Mouse (Mus musculus) midbrain, embryonic 16.5 days (tissue): ENCODE data around the gene Slc35c2. TPM values are rescaled to one million over a fixed set of nuclear protein-coding genes. Genes with fewer than 3 reads are reported as not detected.

Experiments
- ATAC-seq: fragments of 200-750 bp; cut with Nextera tagmentation; 2 replicates; pipeline ENCODE4 v1.8.0; 2017; ENCODE audit warnings: moderate TSS enrichment
- H3K27ac ChIP-seq: fragments of 300-500 bp; sonication (generic); 2 replicates; pipeline ENCODE4 v1.5.1; 2014; ENCODE audit warnings: mild to moderate bottlenecking, low read length, mixed read lengths
- H3K27me3 ChIP-seq: fragments of 300-500 bp; sonication (generic); 2 replicates; pipeline ENCODE4 v1.6.1; 2014; ENCODE audit warnings: low read depth, low read length, mixed read lengths; ENCODE audit not compliant: control insufficient read depth, insufficient read depth
- H3K36me3 ChIP-seq: fragments of 300-500 bp; sonication (generic); 2 replicates; pipeline ENCODE4 v1.6.1; 2014; ENCODE audit warnings: mild to moderate bottlenecking, low read length, moderate library complexity, mixed read lengths; ENCODE audit not compliant: control insufficient read depth, insufficient read depth
- H3K4me1 ChIP-seq: fragments of 300-500 bp; sonication (generic); 2 replicates; pipeline ENCODE4 v1.6.1; 2014; ENCODE audit warnings: mild to moderate bottlenecking, low read length, mixed read lengths; ENCODE audit not compliant: control insufficient read depth, insufficient read depth
- H3K4me2 ChIP-seq: fragments of 300-500 bp; sonication (generic); 2 replicates; pipeline ENCODE4 v1.6.1; 2014; ENCODE audit warnings: mild to moderate bottlenecking, low read length, mixed read lengths
- H3K4me3 ChIP-seq: fragments of 300-500 bp; sonication (generic); 2 replicates; pipeline ENCODE4 v1.5.1; 2014; ENCODE audit warnings: low read depth, mild to moderate bottlenecking, low read length, moderate library complexity, mixed read lengths
- H3K9ac ChIP-seq: fragments of 300-500 bp; sonication (generic); 2 replicates; pipeline ENCODE4 v1.6.1; 2014; ENCODE audit warnings: low read depth, low read length, mixed read lengths
- H3K9me3 ChIP-seq: fragments of 300-500 bp; sonication (generic); replicated peaks from 2 replicates; pipeline ENCODE4 v1.6.1; 2014; ENCODE audit warnings: mild to moderate bottlenecking, low read length, mixed read lengths; ENCODE audit not compliant: control insufficient read depth, poor library complexity, severe bottlenecking
- WGBS: fragments of 180-500 bp; shearing (Covaris S2); extraction: QIAGEN DNeasy Blood & Tissue Kit; methylation state at CpG from one replicate; pipeline ENCODE4 v1.1.7; 2014; 5-methylcytosine and 5-hydroxymethylcytosine counted together
- polyA plus RNA-seq: library from polyadenylated mRNA; unstranded; fragments of >200 nt; fragmentation: Nextera tagmentation; extraction: Ambion mirVana; gene quantifications from 2 replicates; pipeline ENCODE4 v1.2.1, GENCODE M21; 2015

The Slc35c2 gene
- polyA plus RNA-seq, 1 experiment from 2014 or later: 68.0 TPM

DNA sequence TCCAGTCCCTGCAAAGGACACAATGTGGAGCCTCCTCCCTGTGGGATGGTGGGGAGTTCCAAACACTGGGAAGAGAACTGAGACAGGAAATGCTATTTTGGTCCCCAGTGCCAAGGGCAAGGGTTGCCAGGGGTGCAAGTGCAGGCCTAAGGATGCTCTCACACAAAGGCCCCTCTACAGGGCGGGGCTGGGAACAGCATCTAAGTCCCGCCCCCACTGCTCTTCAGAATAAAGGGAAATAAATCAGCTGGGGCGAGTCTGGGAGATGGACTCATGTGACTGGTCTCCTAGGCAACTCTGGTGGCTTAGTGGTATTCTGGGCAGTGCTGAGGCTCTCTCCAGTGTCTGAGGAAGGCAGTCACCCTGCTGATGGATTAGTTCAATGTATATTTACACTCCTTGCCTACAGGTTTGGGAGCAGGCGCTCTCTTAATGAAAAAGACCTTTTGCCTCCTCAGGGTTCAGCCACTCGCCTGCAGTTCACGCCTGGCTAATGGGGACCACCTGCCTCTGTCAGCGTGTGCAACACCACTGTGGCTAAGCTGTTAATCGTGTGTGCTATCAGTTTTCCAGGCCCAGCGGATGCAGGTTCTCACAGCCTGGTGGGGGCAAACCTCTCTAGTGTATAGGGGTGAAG lies 29.3 kb upstream of the Slc35c2 start:
- Histone ChIP-seq H3K4me2 (peak overlapping the region; percentile 43), H3K9ac (peak overlapping the region; percentile 61), H3K9me3 (no peaks in the 10 kb centered on the region), H3K36me3 (peaks cover 29% of the 10 kb centered on the region), H3K27me3 (peaks cover 2% of the 10 kb centered on the region; the same call in 1 of the 2 replicates), H3K4me1 (peaks cover 44% of the 10 kb centered on the region), H3K27ac (peak overlapping the region; percentile 95), H3K4me3 (peak overlapping the region; percentile 11; the same call in 1 of the 2 replicates)
- 1% methylated on average over 9 of the region's 9 CpGs for WGBS
- ATAC-seq: peak; percentile 93

DNA sequence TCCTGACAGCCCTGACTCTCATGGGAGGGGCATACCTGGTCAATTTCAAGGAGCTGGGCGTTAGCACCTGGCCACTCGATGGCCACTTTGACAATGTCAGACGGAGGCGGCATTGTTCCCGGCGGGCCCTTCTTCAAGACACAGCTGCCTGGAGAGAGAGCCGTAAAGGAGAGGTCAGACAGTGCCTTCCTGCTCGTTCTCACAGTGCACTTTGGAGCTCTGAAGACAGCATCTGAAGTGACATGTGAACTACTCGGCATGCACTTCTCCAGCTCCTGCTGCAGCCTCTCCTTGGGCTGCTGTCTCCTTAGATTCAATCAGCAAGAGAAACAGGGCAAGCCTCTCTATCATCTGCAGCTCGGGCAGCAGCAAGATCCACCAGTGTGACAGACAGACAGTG lies 28.5 kb upstream of the Slc35c2 start:
- Histone ChIP-seq H3K4me1 (peaks cover 38% of the 10 kb centered on the region), H3K27me3 (peaks cover 2% of the 10 kb centered on the region; the same call in 1 of the 2 replicates), H3K4me3 (no peak overlapping the region), H3K9ac (peak overlapping the region; percentile 61), H3K27ac (peak overlapping the region; percentile 95), H3K4me2 (peak overlapping the region; percentile 43), H3K36me3 (peaks cover 29% of the 10 kb centered on the region), H3K9me3 (no peaks in the 10 kb centered on the region)
- ATAC-seq: peak; percentile 6; the same call in 1 of the 2 replicates
- WGBS: 26% methylated on average over 10 of the region's 10 CpGs

DNA sequence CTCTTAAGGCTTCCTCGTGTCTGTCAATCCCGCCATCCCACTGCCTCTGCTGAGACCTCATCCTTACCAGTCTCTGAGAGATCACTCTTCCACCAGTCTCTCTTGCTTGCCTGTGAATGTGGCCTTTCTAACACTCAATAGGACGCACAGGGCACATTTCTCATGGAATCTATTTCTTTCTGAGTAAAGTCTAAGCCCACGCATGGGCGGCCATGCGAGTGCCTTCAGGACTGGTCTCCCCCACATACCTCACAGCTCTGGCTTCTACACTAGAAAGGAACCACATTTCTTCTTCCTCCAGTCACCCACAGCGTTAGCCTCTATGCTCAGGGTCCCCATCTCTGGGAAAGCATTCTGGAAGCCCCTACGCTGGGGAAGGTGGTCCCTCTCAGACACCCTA lies 26.5 kb upstream of the Slc35c2 start:
- Histone ChIP-seq H3K27me3 (peaks cover 2% of the 10 kb centered on the region; the same call in 1 of the 2 replicates), H3K36me3 (peaks cover 33% of the 10 kb centered on the region), H3K4me3 (no peak overlapping the region), H3K4me1 (peaks cover 45% of the 10 kb centered on the region), H3K9ac (no peak overlapping the region), H3K4me2 (no peak overlapping the region), H3K9me3 (no peaks in the 10 kb centered on the region), H3K27ac (no peak overlapping the region)
- 76% methylated on average over 8 of the region's 8 CpGs for WGBS
- ATAC-seq: no peak

DNA sequence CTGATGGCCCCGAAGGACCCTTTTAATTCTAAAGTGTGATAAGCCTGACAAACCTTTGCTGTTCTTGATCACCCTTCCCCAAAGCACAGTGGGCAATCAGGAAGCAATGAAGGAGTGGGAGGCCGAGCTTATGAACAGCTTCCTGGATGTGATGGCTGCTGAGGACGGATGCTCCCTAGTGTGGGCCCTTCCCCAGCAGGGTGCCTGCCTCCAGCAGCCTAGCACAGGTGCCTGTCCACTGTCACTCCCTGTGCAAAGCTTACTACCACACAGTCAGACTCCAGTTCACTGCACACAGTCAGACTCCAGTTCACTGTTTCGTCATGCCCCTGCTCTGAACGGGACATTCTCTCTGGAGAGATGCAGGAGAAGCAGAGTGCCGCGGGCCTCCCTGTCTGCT lies 24.7 kb upstream of the Slc35c2 start:
- no peak for ATAC-seq
- H3K27ac ChIP-seq: peak overlapping the region; percentile 22; the same call in 1 of the 2 replicates
- H3K27me3 ChIP-seq: peaks cover 2% of the 10 kb centered on the region; the same call in 1 of the 2 replicates
- WGBS: 58% methylated on average over 7 of the region's 7 CpGs
- peaks cover 38% of the 10 kb centered on the region for H3K36me3 ChIP-seq
- no peak overlapping the region for H3K4me2 ChIP-seq
- no peak overlapping the region for H3K4me3 ChIP-seq
- no peak overlapping the region for H3K9ac ChIP-seq
- peaks cover 31% of the 10 kb centered on the region for H3K4me1 ChIP-seq
- no peaks in the 10 kb centered on the region for H3K9me3 ChIP-seq

DNA sequence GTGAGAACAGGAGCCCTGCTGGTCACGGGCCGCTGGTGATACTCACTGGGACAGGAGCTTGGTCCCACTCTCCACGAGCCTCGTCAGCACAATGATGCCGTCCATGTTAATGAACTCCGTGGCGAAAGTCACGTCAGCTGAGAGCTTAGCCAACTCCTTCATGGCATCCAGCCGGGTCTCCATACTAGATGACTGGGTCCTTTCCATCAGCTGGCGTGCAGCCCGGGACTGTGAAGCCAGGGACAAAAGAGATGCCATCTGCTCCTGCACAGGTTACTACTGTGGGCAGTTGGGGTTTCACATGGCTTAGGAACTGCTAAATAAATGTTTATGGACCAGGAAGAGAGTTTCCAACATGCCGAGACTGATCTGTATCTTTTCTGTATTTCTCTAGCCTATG lies 23.9 kb upstream of the Slc35c2 start:
- 39% methylated on average over 12 of the region's 12 CpGs for WGBS
- Histone ChIP-seq H3K9me3 (no peaks in the 10 kb centered on the region), H3K4me2 (no peak overlapping the region), H3K27me3 (peaks cover 2% of the 10 kb centered on the region; the same call in 1 of the 2 replicates), H3K9ac (no peak overlapping the region), H3K27ac (peak overlapping the region; percentile 73), H3K4me1 (peaks cover 23% of the 10 kb centered on the region), H3K4me3 (no peak overlapping the region), H3K36me3 (peaks cover 38% of the 10 kb centered on the region)
- ATAC-seq: peak; percentile 38; the same call in 1 of the 2 replicates

DNA sequence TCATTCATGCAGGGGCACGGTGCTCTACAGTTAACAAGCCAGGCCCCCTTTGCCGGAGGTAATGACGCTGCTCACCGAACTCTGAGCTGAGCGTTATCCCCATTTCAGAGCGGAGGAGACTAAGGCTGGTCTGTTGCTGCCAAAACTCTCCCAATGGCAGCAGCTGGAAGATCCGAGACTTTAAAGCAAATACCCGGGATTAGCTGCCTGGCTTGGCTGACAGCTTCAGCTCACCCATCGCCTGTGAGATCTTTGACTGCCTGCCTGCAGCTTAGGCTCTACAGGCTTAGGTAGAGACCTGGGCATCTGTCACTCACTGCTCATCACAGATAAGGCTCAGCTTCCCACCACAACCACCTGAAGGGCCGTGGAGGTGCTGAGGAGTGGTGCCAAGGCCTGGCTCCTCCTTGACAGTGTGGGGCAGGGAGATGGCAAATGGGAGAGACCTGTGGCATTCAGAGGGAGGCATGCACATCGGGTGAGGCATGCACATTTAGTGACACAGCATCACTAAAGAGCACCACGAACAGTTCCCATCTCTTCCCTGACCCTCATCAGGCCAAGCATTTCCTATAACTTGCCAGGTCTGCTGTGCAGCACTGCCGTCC lies 23.3 kb upstream of the Slc35c2 start:
- peaks cover 17% of the 10 kb centered on the region for H3K4me1 ChIP-seq
- H3K9me3 ChIP-seq: no peaks in the 10 kb centered on the region
- H3K4me3 ChIP-seq: no peak overlapping the region
- ATAC-seq: 0 out of 2 replicates have a peak, but pooled peaks have one; percentile 4
- H3K9ac ChIP-seq: 0 out of 2 replicates have a peak overlapping the region, but pooled peaks have one; percentile 41
- H3K36me3 ChIP-seq: peaks cover 38% of the 10 kb centered on the region
- 25% methylated on average over 13 of the region's 13 CpGs for WGBS
- H3K27me3 ChIP-seq: peaks cover 2% of the 10 kb centered on the region; the same call in 1 of the 2 replicates
- peak overlapping the region; percentile 73 for H3K27ac ChIP-seq
- no peak overlapping the region for H3K4me2 ChIP-seq

DNA sequence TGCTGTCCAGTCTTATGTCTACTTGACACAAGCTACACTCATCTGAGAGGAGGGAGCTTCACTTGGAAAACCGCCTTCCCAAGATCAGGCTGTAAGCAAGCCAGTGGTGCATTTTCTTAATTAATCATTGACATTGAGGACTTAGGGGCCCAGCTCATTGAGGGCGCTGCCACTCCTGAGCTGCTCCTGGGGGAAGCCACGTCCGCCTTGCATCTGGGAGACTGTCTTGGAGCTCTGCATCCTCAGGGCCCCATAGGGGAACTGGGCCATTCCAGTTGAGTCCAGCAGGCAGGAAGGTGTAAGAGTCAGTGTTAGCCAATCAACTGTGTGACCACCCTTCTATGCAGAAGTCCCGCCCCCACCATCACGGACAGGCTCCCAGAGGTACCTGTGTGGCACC lies 20.1 kb upstream of the Slc35c2 start:
- Histone ChIP-seq H3K9ac (no peak overlapping the region), H3K4me3 (no peak overlapping the region), H3K4me1 (peaks cover 15% of the 10 kb centered on the region), H3K9me3 (no peaks in the 10 kb centered on the region), H3K36me3 (peaks cover 33% of the 10 kb centered on the region), H3K27me3 (peaks cover 2% of the 10 kb centered on the region; the same call in 1 of the 2 replicates), H3K4me2 (no peak overlapping the region), H3K27ac (no peak overlapping the region)
- no peak for ATAC-seq
- 93% methylated on average over 6 of the region's 6 CpGs for WGBS

DNA sequence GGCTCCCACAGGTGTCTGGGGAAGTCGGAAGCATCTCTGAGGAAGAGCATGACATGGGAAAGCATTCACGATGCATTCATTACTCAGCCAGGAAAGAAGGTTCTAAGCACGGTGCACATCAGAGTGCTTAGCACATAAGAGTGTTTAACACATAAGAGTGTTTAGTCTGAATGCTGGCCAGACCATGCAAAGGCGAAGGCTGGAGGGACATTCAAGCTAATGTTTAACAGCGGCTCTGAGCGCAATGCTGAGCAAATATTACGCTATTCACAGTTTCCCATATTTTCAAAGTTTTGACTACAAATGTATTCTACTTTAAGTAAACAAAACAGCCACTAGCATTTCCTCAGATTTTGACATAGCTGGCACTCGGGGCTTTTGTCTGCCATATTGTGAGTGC lies 17.8 kb upstream of the Slc35c2 start:
- H3K4me1 ChIP-seq: peaks cover 6% of the 10 kb centered on the region
- H3K9ac ChIP-seq: no peak overlapping the region
- peaks cover 40% of the 10 kb centered on the region for H3K36me3 ChIP-seq
- no peaks in the 10 kb centered on the region for H3K27me3 ChIP-seq
- no peak overlapping the region for H3K27ac ChIP-seq
- no peaks in the 10 kb centered on the region for H3K9me3 ChIP-seq
- 88% methylated on average over 8 of the region's 8 CpGs for WGBS
- H3K4me3 ChIP-seq: no peak overlapping the region
- ATAC-seq: no peak
- no peak overlapping the region for H3K4me2 ChIP-seq

DNA sequence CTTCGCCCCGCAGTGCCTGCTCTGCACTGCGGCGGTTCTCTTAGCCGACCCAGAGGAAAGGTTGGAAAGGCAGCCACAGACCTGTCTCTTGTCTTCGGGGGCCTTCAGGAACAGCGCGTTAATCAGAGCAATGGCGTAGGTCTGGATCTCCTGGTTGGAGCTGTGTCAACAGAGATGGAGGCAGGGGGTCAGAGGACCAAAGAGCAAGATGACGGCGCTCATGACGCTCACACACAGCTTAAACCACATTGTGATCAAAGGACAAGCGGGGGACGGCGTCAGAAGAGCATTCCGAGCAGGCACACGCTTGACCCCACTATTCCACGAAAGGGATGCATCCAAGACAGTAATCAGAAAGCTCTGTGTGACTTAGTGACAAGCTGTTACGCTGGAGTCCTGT lies 17.1 kb upstream of the Slc35c2 start:
- H3K36me3 ChIP-seq: peaks cover 36% of the 10 kb centered on the region
- H3K4me1 ChIP-seq: no peaks in the 10 kb centered on the region; the same call in 1 of the 2 replicates
- no peak overlapping the region for H3K4me3 ChIP-seq
- H3K9ac ChIP-seq: no peak overlapping the region
- WGBS: 87% methylated on average over 19 of the region's 19 CpGs
- no peak for ATAC-seq
- no peaks in the 10 kb centered on the region for H3K27me3 ChIP-seq
- H3K4me2 ChIP-seq: no peak overlapping the region
- H3K9me3 ChIP-seq: no peaks in the 10 kb centered on the region
- H3K27ac ChIP-seq: no peak overlapping the region
